17 mouse cellular contexts compared by ENCODE assay signal in the genomic region with DNA sequence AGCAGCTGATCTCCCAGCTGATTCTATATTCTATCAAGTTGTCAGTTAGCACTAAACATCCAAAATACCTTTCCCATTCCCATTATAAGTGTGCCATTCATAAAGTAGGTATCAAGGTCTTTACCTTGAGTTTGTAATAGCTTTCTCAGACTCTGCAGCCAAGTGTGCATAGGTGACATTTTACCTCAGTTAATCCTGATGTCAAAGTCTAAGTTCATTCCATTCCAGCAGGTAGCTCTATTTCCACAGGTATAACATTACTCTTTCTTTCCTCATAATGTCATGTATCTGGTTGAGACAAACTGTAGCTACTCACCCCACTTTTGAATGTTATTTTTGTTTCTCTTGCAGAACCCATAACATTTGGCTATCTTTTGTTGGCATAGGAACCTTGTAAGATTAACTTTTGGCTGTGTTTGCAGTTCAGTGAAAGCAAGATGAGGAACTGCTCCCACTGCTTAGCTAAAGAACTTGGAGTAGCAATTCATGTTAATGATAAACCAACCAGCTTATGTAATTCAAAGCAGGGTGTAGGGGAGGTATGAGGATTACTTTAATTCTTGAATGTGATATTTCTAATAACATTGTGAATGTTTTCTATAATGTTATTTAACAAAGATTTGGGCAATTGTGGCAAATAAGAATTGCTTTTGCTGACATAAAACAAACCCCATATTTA.
"Had no signal": no experiment of that assay in that cellular context is flagged by ENCODE, and none has a peak within 500 bp of the region (broad histone marks: within the 10 kb centered on the region; RNA-seq: fewer than 3 reads in every experiment).

No protein-coding gene starts in this region.

- H3K4me3 ChIP-seq: lung, embryonic 15.5 days; megakaryocyte, embryonic 14.5 days; midbrain, embryonic 13.5 days; midbrain, embryonic 15.5 days; neural tube, embryonic 12.5 days; stomach, embryonic 15.5 days had no signal

- H3K36me3 ChIP-seq: lung, embryonic 15.5 days; midbrain, embryonic 13.5 days; midbrain, embryonic 15.5 days; neural tube, embryonic 12.5 days; stomach, embryonic 15.5 days had no signal

- H3K4me2 ChIP-seq: lung, embryonic 15.5 days; midbrain, embryonic 11.5 days; midbrain, embryonic 13.5 days; midbrain, embryonic 15.5 days; neural tube, embryonic 12.5 days; stomach, embryonic 15.5 days had no signal

- H3K4me1 ChIP-seq: megakaryocyte, embryonic 14.5 days; midbrain, embryonic 13.5 days; midbrain, embryonic 15.5 days; neural tube, embryonic 12.5 days; stomach, embryonic 15.5 days had no signal

- H3K27me3 ChIP-seq: lung, embryonic 15.5 days; megakaryocyte, embryonic 14.5 days; midbrain, embryonic 13.5 days; midbrain, embryonic 15.5 days; neural tube, embryonic 12.5 days; stomach, embryonic 15.5 days had no signal

- H3K9me3 ChIP-seq: lung, embryonic 15.5 days; megakaryocyte, embryonic 14.5 days; midbrain, embryonic 13.5 days; midbrain, embryonic 15.5 days; neural tube, embryonic 12.5 days; stomach, embryonic 15.5 days had no signal

- H3K27ac ChIP-seq: lung, embryonic 15.5 days; macrophage; midbrain, embryonic 13.5 days; midbrain, embryonic 15.5 days; neural tube, embryonic 12.5 days; stomach, embryonic 15.5 days; stomach, postnatal 0 days had no signal

- DNase-seq: lung, adult 18-20 months; lung, postnatal 14 days; lung, postnatal 36 days; right cerebral cortex, postnatal 14 days; thymus, adult 2 months; thymus, postnatal 25 days; thymus, postnatal 4 days had no signal

- ATAC-seq: lung, postnatal 0 days; midbrain, embryonic 13.5 days; midbrain, embryonic 15.5 days had no signal

- H3K9ac ChIP-seq: lung, embryonic 15.5 days; midbrain, embryonic 13.5 days; midbrain, embryonic 15.5 days; neural tube, embryonic 12.5 days; stomach, embryonic 15.5 days had no signal
